ENCODE assay signal across 12 mouse cellular contexts in the genomic region with DNA sequence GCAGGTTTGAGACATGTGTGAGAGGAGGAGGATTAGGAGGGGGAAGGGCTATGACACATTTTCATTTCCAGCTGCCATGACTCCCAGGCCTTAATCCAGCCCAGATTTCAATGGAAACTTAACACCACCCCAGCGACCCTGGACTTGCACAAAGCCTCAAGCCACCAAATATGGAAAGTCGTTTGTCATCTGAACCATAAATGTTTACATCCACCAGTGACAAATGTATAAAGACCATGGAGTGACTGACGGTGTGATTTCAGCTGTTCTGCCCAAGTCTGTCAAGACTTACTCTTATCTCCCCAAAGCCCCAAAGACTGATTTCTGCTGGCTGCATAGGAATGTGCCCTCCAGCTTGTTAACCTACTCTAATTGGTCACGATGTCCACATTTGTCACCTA.
DNase-seq lines count a peak whose midpoint lies in the region; ATAC-seq and TF ChIP-seq lines count a peak whose summit lies in the region.
"Had no signal": no experiment of that assay in that cellular context is flagged by ENCODE, and none has a peak within 500 bp of the region (broad histone marks: within the 10 kb centered on the region; RNA-seq: fewer than 3 reads in every experiment).

No protein-coding gene starts in this region.

- no peaks in the 10 kb centered on the region for H3K36me3 ChIP-seq in hindbrain, embryonic 11.5 days (ENCODE audit: control insufficient read depth, insufficient read depth, low read length)
- no peaks in the 10 kb centered on the region for H3K36me3 ChIP-seq in hindbrain, embryonic 13.5 days
- no peaks in the 10 kb centered on the region for H3K36me3 ChIP-seq in neural tube, embryonic 15.5 days
- no peaks in the 10 kb centered on the region for H3K36me3 ChIP-seq in limb, embryonic 11.5 days (ENCODE audit: control insufficient read depth, insufficient read depth, low read length)
- H3K36me3 ChIP-seq in heart, adult 2 months (ENCODE audit: control insufficient read depth, insufficient read depth, low read length), result no peaks in the 10 kb centered on the region
- H3K36me3 ChIP-seq: heart, embryonic 12.5 days had no signal

- ATAC-seq in hindbrain, embryonic 11.5 days (ENCODE audit: low FRiP score), result no peak
- no peak for ATAC-seq in hindbrain, embryonic 13.5 days (ENCODE audit: low FRiP score)
- ATAC-seq in neural tube, embryonic 15.5 days (ENCODE audit: low FRiP score), result no peak
- peak; percentile 90 for ATAC-seq in limb, embryonic 11.5 days (ENCODE audit: insufficient number of reproducible peaks, low FRiP score, low TSS enrichment, low read depth)
- ATAC-seq: liver, postnatal 0 days had no signal

- H3K4me1 ChIP-seq in hindbrain, embryonic 11.5 days (replicated peaks; ENCODE audit: control insufficient read depth, insufficient read depth, low read length), result no peaks in the 10 kb centered on the region
- no peaks in the 10 kb centered on the region for H3K4me1 ChIP-seq in hindbrain, embryonic 13.5 days (replicated peaks)
- no peaks in the 10 kb centered on the region for H3K4me1 ChIP-seq in neural tube, embryonic 15.5 days
- 0 out of 2 replicates have a peak, but pooled peaks cover 2% of the 10 kb centered on the region for H3K4me1 ChIP-seq in limb, embryonic 11.5 days (ENCODE audit: control insufficient read depth, insufficient read depth, low read length)
- no peaks in the 10 kb centered on the region for H3K4me1 ChIP-seq in heart, adult 2 months (ENCODE audit: control insufficient read depth, insufficient read depth, low read length)

- no peaks in the 10 kb centered on the region for H3K9me3 ChIP-seq in hindbrain, embryonic 11.5 days (ENCODE audit: control insufficient read depth, low read length)
- H3K9me3 ChIP-seq in hindbrain, embryonic 13.5 days, result no peaks in the 10 kb centered on the region
- H3K9me3 ChIP-seq in neural tube, embryonic 15.5 days (replicated peaks), result no peaks in the 10 kb centered on the region
- no peaks in the 10 kb centered on the region for H3K9me3 ChIP-seq in limb, embryonic 11.5 days (ENCODE audit: control insufficient read depth, low read length)
- H3K9me3 ChIP-seq: heart, embryonic 12.5 days had no signal

- no peak for TF ChIP-seq EP300 in heart, adult 2 months (IDR thresholded peaks at IDR 0.05; ENCODE audit: insufficient read depth, low read depth, low read length)

- DNase-seq in hindbrain, embryonic 11.5 days (ENCODE audit: low spot score), result peak; percentile 8
- DNase-seq in neural tube, embryonic 10.5 days (ENCODE audit: extremely low spot score, low spot score), result peak; percentile 25
- DNase-seq in limb, embryonic 11.5 days (ENCODE audit: low spot score), result peak; percentile 68
- no peak for DNase-seq in right cerebral cortex, postnatal 4 days
- no peak for DNase-seq in heart, adult 2 months
- DNase-seq in thymus, postnatal 14 days, result no peak
- DNase-seq: cerebellum, adult 9-10 months; liver, postnatal 0 days had no signal

- no peaks in the 10 kb centered on the region for H3K79me2 ChIP-seq in heart, adult 2 months (replicated peaks; ENCODE audit: control insufficient read depth, insufficient read depth, low read length)

- 51% methylated on average over 4 of the region's 4 CpGs for WGBS in hindbrain, embryonic 11.5 days
- 64% methylated on average over 4 of the region's 4 CpGs for WGBS in hindbrain, embryonic 13.5 days
- WGBS in neural tube, embryonic 15.5 days, result 76% methylated on average over 4 of the region's 4 CpGs
- WGBS in limb, embryonic 11.5 days, result 10% methylated on average over 4 of the region's 4 CpGs
- 44% methylated on average over 4 of the region's 4 CpGs for WGBS in heart, adult 2 months

- no peak overlapping the region for H3K9ac ChIP-seq in hindbrain, embryonic 11.5 days (ENCODE audit: low read depth, low read length)
- no peak overlapping the region for H3K9ac ChIP-seq in hindbrain, embryonic 13.5 days
- no peak overlapping the region for H3K9ac ChIP-seq in neural tube, embryonic 15.5 days (replicated peaks)
- H3K9ac ChIP-seq in limb, embryonic 11.5 days (ENCODE audit: low read length), result no peak overlapping the region
- H3K9ac ChIP-seq in heart, adult 2 months (ENCODE audit: low read depth, low read length), result no peak overlapping the region
- H3K9ac ChIP-seq: heart, embryonic 12.5 days; liver, postnatal 0 days had no signal

- H3K4me3 ChIP-seq in hindbrain, embryonic 11.5 days (ENCODE audit: low read depth, low read length), result no peak overlapping the region
- no peak overlapping the region for H3K4me3 ChIP-seq in hindbrain, embryonic 13.5 days
- H3K4me3 ChIP-seq in neural tube, embryonic 15.5 days (replicated peaks), result no peak overlapping the region
- no peak overlapping the region for H3K4me3 ChIP-seq in limb, embryonic 11.5 days (ENCODE audit: low read depth, low read length)
- H3K4me3 ChIP-seq in heart, adult 2 months, result no peak overlapping the region
- H3K4me3 ChIP-seq: heart, embryonic 12.5 days; layer of hippocampus, adult 2 months had no signal

- H3K27ac ChIP-seq in hindbrain, embryonic 11.5 days (ENCODE audit: low read depth, low read length), result no peak overlapping the region
- H3K27ac ChIP-seq in hindbrain, embryonic 13.5 days, result no peak overlapping the region
- no peak overlapping the region for H3K27ac ChIP-seq in neural tube, embryonic 15.5 days (replicated peaks)
- H3K27ac ChIP-seq in limb, embryonic 11.5 days (replicated peaks; ENCODE audit: low read depth, low read length), result 0 out of 2 replicates have a peak overlapping the region, but pooled peaks have one; percentile 30
- H3K27ac ChIP-seq in heart, adult 2 months, result no peak overlapping the region
- H3K27ac ChIP-seq: layer of hippocampus, adult 2 months had no signal

- intact Hi-C loops in heart, adult 2 months (cut with DNase I), result no loop called here

- TF ChIP-seq POLR2A in heart, adult 2 months (IDR thresholded peaks at IDR 0.05; ENCODE audit: insufficient read depth, low read depth, low read length), result no peak

- TF ChIP-seq CTCF in heart, adult 2 months (IDR thresholded peaks at IDR 0.05), result no peak

- no peaks in the 10 kb centered on the region for H3K27me3 ChIP-seq in hindbrain, embryonic 11.5 days (ENCODE audit: control insufficient read depth, insufficient read depth, low read length)
- no peaks in the 10 kb centered on the region for H3K27me3 ChIP-seq in hindbrain, embryonic 13.5 days
- no peaks in the 10 kb centered on the region for H3K27me3 ChIP-seq in neural tube, embryonic 15.5 days (replicated peaks)
- H3K27me3 ChIP-seq in limb, embryonic 11.5 days (ENCODE audit: control insufficient read depth, insufficient read depth, low read length), result no peaks in the 10 kb centered on the region
- no peaks in the 10 kb centered on the region for H3K27me3 ChIP-seq in heart, adult 2 months (ENCODE audit: control insufficient read depth, insufficient read depth, low read length)
- H3K27me3 ChIP-seq: heart, embryonic 12.5 days had no signal

- H3K4me2 ChIP-seq in hindbrain, embryonic 11.5 days (replicated peaks; ENCODE audit: low read depth, low read length), result no peak overlapping the region
- H3K4me2 ChIP-seq in hindbrain, embryonic 13.5 days, result no peak overlapping the region
- no peak overlapping the region for H3K4me2 ChIP-seq in neural tube, embryonic 15.5 days
- no peak overlapping the region for H3K4me2 ChIP-seq in limb, embryonic 11.5 days (ENCODE audit: low read depth, severe bottlenecking)
- H3K4me2 ChIP-seq: heart, embryonic 12.5 days had no signal

Comparison
In these comparisons a context has a peak if more than half of its experiments do, and no peak if none do; other contexts are left out.
1. DNase-seq: peak in hindbrain, embryonic 11.5 days (single experiment), neural tube, embryonic 10.5 days (single experiment) and limb, embryonic 11.5 days (single experiment); none in right cerebral cortex, postnatal 4 days (single experiment), heart, adult 2 months (0 of 2) and thymus, postnatal 14 days (single experiment).